Mouse (Mus musculus) retina, adult 2 months (tissue): ENCODE data around the gene Nrxn3.

Source experiments
- DNase-seq: peaks from one replicate; pipeline ENCODE4 v3.0.0-alpha.2; 2012; ENCODE audit warnings: low read depth, low spot score

Gene Nrxn3

DNA sequence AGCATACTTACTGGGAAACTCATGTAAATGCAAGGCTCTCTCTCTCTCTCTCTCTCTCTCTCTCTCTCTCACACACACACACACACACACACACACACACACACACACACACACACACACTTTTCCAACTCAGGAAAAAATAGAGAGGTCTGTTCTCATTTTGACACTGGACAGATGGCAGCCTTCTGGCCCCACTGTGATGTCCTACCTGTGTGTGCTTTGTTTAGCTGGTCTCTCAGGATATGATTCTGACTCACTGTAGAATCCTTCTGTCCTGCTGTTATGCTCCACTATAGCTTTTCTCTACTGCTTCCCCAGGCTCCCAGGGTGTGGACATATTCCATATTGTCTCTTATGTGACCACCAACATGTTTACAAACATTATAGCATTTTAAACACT is 1363.2 kb downstream of the Nrxn3 start:
- DNase-seq: no peak

DNA sequence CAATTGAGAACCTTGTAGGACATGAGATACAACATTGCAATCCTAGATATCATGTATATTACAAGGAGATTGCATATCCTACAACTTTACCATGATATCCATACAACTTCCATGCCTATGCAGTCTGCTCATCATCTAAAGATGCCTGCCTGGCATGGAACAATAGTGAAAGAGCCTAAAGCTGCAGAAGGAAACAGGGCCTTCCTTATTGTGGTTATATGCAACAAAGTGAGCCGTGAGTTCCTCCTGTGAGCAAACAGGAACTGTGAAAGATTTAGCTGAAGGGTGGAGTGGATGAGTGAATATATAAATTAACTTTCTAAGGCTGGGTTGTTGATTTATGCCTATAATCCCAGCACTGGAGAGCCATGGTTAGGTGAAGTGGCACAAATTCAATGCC is 1373.1 kb downstream of the Nrxn3 start:
- DNase-seq: no peak

DNA sequence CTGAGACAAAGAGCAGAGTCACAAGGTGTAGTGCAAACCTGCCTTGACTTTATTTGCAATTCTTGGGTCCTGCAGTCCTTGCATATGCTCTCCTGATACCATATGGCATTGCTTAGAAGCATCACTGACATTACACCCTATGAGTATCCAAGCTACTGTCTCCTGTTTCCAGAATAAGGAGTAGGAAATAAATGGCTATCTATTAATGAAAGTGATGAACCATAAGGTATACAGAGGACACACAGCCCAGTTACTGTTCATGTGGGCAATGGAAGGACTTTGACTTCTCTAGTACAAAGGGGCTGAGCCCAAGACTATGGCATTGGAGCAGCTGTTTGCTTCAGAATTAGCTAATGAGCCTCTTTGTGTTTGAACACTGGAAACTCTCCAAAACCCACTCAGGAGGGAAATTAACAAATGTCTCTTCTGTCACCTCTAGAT is 1390.7 kb downstream of the Nrxn3 start:
- no peak for DNase-seq

DNA sequence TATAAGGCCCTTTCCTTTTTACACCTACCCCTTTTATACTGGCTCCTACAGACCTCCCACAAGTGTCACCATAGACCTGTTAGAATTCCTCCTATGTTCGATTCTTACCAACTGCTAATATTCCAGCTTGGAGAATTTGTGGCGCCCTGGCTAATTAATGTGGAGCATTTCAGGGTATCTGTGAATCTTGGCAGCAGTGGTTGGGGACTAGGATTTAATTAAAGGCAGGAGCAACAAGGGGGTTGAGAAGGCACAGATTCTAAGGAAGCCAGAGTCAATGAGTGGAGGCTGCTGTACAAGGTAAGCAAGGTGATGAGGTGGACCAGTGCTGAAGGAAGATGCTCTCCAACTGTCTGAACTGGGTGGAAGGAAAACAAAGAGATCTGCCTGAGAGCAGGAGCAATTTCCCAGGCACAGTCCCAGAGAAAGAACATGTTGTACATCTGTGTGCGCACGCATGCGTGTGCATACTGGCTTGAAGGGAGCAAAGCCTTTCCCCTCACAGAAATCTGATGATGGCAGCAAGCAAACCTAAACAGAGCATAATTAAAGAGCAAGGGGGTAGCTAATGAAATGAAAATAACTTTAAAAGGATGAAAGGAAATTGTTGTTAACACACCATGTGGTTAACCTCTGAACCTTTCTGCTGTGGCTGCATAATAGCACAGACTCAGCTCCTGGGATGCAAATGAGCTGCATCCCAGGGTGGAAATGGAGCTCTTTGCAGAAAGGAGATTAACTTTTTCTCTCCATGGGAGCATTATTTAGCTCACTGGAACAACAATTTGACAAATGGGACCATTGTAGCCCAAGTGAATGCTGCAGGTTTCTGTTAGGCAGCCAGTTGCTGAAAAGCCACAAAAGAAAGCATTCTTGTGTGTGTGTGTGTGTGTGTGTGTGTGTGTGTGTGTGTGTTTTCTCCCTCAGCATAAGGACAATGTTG is 1409.5 kb downstream of the Nrxn3 start:
- DNase-seq: no peak

DNA sequence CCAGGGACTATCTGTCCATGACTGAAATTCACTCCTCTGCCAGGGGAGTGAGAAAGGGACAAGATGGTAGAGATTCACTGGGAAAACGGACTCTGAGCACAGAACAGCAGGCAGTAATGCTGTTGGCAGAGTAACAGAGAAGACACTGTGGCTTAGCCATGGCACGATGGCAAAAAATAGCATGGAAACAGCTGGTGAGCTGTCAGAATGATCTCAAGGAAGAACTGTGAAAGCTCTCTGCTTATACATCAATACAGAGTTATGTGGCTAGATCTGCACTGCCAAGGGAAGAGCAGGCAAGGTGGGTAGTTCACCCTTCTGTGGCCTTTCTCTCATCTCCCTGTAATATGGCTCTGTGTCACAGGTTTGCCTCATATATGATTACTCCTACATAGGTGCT is 1419.3 kb downstream of the Nrxn3 start:
- DNase-seq: peak; percentile 6

DNA sequence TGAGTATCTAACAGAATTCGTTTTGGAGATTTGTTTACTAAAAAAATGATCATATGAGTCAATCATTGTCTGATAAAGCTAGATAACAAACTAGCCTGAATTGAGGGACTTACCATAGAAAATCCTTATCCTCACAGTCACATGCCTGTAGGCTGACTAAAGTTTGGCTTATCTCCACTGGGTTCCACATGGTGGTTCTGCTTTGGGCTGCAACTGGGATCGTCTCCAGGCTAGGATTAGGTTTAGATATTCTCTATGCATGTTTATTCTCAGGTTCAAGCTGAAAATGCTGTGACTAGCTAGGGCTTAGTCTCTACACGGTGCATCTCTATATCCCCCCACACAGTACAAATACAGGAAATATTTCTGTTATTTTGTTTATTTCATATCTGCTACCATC is 1421.6 kb downstream of the Nrxn3 start:
- no peak for DNase-seq

DNA sequence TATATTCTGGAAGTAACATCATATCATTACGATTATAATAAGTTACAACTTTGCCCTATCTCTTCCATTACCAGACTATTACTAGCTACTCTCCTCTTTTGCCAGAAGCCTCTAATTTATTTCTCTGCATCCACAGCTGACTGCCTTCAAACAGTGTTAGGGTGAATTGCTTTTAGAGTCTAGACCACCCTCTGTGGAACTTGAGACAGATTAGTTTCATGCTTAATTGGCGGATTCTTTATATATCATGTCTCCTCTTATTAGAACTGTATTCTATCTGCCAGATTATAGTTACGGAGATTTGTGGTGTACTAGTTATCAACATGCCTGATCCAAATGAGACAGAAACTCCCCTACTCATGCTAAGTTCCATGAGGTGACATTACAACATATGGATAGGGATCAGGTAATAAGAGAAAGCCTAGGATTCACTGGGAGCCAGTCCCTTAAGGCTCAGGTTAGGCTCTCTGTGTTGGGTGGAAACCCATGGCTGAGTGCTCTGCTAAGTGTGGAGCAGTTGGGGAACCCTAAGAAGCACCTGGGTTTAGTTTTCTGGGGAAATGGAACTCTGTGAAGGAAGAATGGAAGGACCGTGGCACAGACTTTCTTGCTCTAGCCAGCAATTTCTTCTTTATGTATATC is 1435.6 kb downstream of the Nrxn3 start:
- no peak for DNase-seq

DNA sequence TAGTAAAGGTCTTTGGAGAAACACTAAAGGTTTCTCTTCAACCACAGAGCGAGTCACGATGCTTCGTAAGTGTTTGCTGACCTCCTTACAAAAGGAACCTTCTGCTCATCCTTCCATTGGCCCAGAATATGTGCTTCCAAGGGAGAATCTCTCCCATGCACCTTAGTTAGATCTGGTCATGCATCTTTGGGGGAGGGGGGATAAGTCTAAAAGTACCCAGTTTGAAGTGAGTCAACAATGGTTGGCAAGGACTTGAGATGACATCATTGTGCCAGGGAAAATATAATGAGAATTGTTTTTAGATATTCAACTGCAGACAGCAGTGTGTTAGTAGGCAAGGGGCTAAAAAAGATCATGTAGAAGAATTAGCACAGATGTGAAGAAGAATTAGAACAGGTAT is 1437.2 kb downstream of the Nrxn3 start:
- DNase-seq: no peak

DNA sequence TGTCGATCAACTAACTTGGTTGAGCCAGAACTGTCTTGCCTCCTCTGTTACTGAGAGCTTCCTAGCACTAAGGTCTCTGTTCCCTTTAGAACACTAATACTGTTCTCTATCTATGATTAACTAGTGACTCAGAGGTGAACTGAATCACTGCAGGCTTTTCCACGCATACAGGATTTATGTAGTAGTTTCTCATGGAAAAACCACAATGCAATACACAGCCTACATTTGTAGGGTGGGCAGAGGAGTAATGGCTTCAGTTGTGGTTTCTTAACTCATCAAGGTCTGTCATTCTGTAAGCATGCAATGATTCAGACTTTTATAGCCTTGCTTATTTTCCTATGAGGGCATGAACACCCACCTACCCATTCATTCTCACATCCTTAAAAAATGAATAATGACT is 1443.4 kb downstream of the Nrxn3 start:
- no peak for DNase-seq

DNA sequence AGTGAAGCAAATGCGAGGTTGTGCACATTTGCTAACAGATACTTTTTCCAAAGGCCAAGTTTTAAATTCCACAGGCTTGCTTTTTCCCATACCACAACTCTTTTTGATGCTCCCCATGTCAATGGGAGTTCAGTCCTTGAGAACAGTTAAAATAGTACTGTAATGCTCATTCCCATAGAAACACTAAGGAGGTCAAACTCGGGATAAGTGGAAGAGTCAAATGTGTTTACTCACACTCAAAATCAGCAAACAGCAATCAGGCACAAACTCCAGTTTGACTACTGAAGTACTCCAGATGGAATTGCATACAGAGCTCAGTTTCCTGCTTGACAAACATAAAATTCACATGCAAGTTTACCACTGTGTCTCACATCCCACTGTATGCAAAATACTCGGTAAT is 1458.9 kb downstream of the Nrxn3 start:
- no peak for DNase-seq

DNA sequence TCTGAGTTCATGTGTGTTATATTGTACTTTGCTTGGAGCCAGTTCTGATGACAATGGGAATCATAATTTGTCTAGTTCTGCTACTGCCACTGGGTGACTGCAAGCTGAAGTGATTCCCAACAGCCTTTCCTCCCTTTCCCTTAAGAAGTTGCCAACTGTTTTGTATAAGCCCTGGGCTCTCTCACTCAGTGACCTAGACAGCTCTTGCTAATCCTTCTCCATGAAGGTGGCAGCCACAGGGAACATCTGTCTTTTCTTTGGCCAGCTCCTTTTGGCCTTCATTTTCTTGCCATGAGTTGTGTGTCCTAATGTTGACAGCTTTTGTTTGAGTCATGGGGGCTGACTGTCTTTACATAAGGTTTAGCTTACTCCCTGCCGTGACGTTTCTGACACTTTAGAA is 1460.3 kb downstream of the Nrxn3 start:
- DNase-seq: no peak

DNA sequence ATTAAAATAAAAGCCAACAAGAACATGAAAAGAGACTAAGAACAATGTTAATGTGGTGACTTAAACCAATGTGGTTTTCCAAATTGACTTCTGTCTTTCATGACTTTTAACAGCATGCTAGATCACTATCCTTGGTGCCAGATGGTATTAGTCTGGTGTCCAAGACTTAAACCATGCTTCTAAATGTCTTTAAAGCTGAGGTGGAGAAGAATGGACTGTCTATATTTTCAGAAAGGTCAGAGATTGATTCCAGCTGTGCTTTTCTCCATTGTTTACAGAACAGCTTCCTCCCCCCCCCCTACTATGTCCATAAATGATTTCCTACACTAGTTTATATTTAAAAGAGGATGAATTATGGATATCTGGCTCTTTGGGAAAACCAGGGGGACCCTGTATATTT is 1473.5 kb downstream of the Nrxn3 start:
- DNase-seq: no peak

DNA sequence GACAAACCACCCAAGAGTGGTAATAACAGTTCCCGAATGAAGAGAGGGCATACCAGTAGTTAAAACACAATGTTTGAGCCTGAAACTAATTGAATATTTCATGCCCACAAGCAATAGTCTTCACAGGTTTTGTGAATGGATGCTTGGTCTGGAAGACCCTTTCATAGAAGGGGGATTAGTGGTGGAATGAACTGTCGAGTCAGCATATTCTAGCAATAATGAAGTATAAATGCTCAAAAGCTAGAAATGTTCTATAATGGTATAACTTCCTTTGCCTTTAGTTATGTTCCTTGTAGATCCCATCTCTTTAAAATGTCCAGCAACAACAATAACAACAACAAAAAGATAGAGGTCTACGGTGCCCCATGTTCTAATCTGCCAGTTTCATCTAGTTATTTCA is 1475.3 kb downstream of the Nrxn3 start:
- no peak for DNase-seq

DNA sequence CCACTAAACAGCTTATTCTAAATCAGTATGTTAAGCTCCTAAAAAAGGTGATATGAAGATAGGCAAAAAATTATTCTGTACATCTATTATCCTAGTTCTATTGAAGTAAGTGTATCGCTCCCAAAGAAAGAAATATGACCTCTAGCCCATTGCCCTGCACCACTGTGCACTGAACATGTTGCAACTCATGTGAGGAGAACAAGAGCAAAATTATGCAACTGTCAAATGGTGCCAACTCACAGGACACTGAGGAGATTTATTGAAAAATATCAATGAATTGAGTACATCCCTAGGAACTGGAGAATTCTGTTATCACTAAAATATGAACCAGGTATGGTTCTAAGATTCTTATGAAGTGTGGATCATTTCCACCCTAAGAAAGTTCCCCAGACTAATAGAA is 1479.8 kb downstream of the Nrxn3 start:
- no peak for DNase-seq

DNA sequence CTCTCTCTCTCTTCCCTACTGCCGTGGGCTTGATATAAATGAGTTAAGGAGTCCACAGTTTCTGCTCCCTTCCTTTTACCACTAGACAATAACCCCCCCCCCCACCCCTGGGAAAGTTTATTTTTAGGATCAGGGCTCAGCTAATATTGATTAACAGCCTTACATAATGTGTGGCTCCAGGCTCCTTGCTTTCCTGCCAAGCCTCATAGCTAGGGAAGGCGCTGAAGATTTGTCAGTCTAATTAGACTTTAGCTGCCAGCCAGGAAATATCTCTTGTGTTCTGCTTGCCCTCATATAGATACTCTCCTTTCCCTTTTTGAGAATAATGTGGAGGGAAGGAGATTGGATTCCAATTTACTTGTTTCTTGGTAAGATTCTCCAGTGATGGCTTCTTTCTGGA is 1488.7 kb downstream of the Nrxn3 start:
- no peak for DNase-seq

DNA sequence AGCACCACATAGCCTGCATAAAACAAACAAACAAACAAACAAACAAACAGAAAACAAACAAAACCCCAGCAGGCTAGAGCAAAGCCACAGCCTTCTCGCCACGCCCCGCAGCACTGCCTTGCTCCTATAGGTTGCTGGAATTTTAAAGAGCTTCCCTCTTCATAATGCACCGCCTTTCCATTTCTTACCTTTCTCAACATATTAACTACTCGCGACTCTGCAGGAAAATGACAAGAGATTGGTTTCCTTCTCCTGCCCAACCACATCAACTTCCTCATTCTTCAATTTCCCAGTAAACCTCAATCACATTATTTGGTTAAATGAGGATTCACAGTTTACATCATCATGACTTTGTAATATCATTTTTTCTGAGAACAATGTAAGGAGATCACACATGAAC is 1494.4 kb downstream of the Nrxn3 start:
- DNase-seq: no peak

DNA sequence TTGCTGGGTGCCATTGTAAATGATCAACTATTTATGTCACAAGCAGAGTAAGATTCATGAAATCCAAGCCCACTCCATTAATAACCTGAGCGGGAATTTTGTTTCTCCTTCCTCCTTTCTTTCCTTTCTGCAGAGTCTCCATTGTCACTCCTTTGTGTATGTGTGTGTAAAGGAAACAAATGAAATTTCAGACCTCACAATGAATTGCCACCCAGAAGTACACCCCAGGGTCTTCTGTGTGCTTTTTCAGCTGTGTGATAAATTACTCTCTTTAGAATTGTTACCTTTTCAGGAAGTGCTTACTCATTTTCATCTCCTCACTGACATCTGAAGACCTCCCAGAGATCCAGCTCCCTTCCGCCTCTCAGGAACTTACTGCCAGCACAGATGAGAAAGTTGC is 1506.4 kb downstream of the Nrxn3 start:
- no peak for DNase-seq

DNA sequence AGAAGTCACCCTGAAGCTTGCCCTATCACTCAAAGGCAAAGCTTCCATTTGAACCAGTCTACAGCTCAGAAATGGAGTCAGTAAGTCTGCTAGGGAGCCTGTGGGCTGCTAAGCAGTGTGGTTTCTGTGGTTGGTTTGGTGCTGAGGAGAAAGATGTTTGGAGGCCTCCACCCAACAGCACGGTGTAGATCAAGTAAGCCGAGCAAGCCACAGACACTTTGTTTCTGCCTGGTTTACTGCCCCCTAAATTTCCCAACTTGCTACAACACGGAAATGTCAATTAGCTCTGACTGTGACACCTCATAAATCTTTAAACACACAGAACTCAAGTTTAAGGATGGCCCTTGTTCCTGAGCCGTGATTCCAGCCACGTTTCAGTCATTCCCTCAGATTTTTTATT is 1513.4 kb downstream of the Nrxn3 start:
- DNase-seq: no peak

DNA sequence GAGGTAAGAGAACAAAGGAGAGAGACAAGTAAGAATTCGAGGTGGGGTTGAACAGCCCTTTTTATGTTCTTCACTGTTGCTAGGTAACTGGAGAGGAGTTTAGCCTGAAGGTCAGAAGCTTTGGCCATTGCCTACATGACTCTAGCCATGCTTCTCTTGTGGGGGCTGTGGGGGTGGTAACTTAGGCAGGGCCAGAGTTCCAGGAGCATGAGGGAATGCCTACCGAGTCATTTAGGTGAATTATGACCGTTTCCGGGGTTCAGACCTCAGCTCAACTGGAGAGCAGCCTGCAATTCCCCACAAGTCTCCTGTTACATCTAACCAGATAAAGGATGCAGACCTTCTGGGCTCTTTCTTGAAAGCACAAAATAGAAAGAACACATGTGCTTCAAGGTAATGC is 1537.6 kb downstream of the Nrxn3 start:
- no peak for DNase-seq

DNA sequence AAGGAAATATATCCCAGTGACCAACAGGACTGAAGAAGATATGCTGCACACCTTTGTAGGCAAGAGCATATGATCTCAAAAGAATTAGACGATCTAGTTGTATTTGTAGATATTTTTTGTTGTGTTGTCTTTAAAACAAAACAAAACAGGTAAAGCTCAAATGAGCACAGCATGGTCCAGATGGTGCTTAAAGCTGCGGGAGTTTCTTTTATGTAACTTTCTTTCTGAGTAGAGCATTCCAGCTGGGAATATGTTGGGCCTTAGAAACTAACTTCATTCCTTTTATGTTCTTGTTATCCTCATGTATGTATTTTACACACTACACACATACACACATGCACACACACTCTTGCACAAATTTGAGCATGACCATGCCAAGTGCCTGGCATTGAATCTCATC is 1545.4 kb downstream of the Nrxn3 start:
- no peak for DNase-seq

DNA sequence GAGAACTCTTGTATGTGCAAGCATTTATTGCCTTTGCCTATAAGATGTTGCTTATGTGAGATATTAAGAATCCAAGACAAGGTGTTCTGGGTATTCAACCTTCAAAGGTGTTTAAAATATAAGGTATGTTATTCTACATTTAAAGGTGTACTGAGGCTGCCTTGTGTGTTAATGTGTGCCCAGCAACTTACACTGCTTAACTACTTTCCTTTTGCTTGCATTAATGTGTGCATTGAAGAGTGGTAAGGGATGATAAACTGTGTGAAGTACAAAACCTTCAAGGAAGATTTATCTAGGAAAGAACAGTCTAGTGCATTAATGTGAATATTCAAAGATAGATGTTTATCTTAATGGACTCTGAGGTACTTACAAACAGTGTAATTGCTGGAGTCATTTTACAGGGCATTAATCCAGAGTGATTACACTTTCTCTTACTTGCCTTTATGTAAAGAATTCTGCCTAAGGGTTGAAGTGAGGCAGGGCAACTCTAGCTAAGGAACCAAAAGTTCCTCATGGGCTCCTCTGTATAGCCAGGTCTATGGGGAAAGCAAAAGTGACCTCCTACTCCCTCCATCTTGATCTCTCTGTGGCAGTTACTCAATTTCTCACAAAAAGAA is 1548.2 kb downstream of the Nrxn3 start:
- DNase-seq: no peak

DNA sequence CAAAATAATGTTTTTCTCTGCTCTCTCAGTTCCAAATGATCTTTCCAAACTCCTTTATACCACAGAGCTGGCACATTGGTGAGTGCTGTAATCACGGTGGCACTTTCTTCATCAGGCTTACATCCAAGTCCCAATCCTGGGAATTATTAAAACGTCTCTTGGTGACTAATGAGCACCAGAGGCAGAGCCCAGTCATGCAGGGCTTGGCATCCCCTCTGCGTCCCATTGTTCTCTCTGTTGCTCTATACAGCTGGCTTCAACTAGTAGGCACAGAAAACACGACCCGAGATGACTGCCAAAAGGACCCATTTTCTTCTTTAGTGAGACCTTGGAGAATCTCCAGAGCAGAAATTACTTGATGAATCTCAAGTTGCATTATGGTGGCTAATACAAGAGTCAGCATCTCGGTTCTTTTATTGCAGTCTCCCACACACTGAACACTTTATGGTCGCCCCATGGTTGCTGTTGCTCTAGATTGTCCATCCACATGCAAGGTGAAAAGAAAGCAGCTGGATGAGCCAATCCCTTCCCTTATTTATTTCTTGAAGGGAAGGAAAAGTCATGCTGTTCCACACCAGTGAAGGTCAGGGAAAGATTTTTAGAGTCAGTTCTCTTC is 1552.1 kb downstream of the Nrxn3 start:
- DNase-seq: no peak
